Mouse (Mus musculus) cerebellum, adult 2 months (tissue): ENCODE results near the gene Secisbp2.

Source experiments
- CTCF ChIP-seq: fragments of 200-500 bp; IDR thresholded peaks from 2 replicates; pipeline ENCODE4 v1.5.1; 2011; ENCODE audit warnings: low read depth, mild to moderate bottlenecking, control low read depth, low read length, moderate library complexity, borderline replicate concordance; ENCODE audit not compliant: insufficient read depth
- POLR2A ChIP-seq: fragments of 200-500 bp; IDR thresholded peaks from 2 replicates; pipeline ENCODE4 v1.6.1; 2011; ENCODE audit warnings: low read length, control low read depth, borderline replicate concordance; ENCODE audit not compliant: insufficient read depth

GRCm38 (mm10) chr13:51623678-51624077, 27.8 kb upstream of the Secisbp2 start:
- TF ChIP-seq CTCF (no peak), POLR2A (no peak)
